Mouse (Mus musculus) testis, adult 2 months (tissue): ENCODE results near the gene Tgfa.

ENCODE experiments used
- CTCF ChIP-seq: fragments of 200-500 bp; IDR thresholded peaks from 2 replicates; pipeline ENCODE4 v1.5.1; 2012; ENCODE audit warnings: low read depth, mild to moderate bottlenecking, inconsistent platforms, low read length, moderate library complexity; ENCODE audit not compliant: control insufficient read depth, insufficient read depth, insufficient replicate concordance
- POLR2A ChIP-seq: fragments of 200-500 bp; IDR thresholded peaks from 2 replicates; pipeline ENCODE4 v1.6.1; 2012; ENCODE audit warnings: low read depth, mild to moderate bottlenecking, inconsistent platforms, low read length, moderate library complexity; ENCODE audit not compliant: control insufficient read depth

DNA sequence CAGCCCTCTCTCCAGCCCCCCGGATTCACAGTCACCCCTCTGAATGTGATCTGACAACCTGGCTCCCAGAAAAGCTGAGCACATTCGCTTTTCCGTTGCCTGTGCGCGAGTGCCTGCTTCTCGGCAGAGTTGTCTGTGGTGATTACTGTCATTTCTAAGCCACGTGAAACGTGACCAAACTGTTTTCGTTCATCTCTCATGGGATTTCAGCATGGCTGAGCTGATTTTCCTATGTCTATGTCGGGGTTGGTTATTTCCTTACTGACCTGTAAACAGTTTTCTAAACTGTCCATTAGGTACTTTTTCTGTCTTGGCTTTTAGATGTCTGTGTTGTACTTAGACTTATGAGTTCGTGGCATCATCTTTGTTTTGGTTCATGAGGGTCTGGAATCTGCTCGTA is 12.0 kb downstream of the Tgfa start:
- TF ChIP-seq POLR2A (no peak), CTCF (no peak)
